Mouse (Mus musculus): Measurements from ENCODE around the gene Olfr617. TPM values are rescaled to one million over a fixed set of nuclear protein-coding genes. Genes with fewer than 3 reads are reported as not detected.

The Olfr617 gene
- total and polyA plus RNA-seq, 2 experiments from 2014 or later: not detected

GRCm38 (mm10) chr7:103607425-103607824, 34.6 kb downstream of the Olfr617 start:
- Histone ChIP-seq H3K27ac (ENCODE audit: low read depth, low read length) (no peak overlapping the region), H3K4me3 (ENCODE audit: low read depth, low read length) (no peak overlapping the region), H3K4me1 (ENCODE audit: insufficient read depth) (no peaks in the 10 kb centered on the region), H3K9ac (no peak overlapping the region), H3K4me2 (ENCODE audit: low read depth) (no peak overlapping the region), H3K27me3 (ENCODE audit: insufficient read depth, low read length) (no peaks in the 10 kb centered on the region), H3K36me3 (ENCODE audit: insufficient read depth) (no peaks in the 10 kb centered on the region), H3K9me3 (ENCODE audit: low read length) (no peaks in the 10 kb centered on the region)
- ATAC-seq (no peak), DNase-seq (no peak)
- WGBS: 91% methylated on average over 2 of the region's 2 CpGs
- no peak for TF ChIP-seq CTCF (IDR thresholded peaks at IDR 0.05; ENCODE audit: low read depth)

- no peak within 1 kb of the TSS for H3K9ac ChIP-seq
- WGBS: 75% methylated on average over 2 of the region's 2 CpGs
- DNase-seq (no peak), ATAC-seq (no peak)
- no peaks in the 10 kb centered on the region for H3K27me3 ChIP-seq (ENCODE audit: insufficient read depth, low read length)
- H3K9me3 ChIP-seq (ENCODE audit: low read length): no peaks in the 10 kb centered on the region
- H3K36me3 ChIP-seq (ENCODE audit: insufficient read depth): no peaks in the 10 kb centered on the region
- H3K4me1 ChIP-seq (ENCODE audit: insufficient read depth): no peaks in the 10 kb centered on the region
- no peak within 1 kb of the TSS for H3K4me2 ChIP-seq (ENCODE audit: low read depth)
- H3K27ac ChIP-seq (ENCODE audit: low read depth, low read length): no peak within 1 kb of the TSS
- no peak within 1 kb of the TSS for H3K4me3 ChIP-seq (ENCODE audit: low read depth, low read length)
- TF ChIP-seq CTCF (IDR thresholded peaks at IDR 0.05; ENCODE audit: low read depth): no peak
Measured at GRCm38 (mm10) chr7:103612434-103612833, 39.6 kb downstream of the Olfr617 start, which contains the start of gene Olfr620. Gene Olfr620 (minus strand): TSS chr7:103612534.

Small RNA genes within 50 kb of the gene (microRNA-seq; reads per million reads assigned to microRNA genes)
- 0 reads per million in 2 experiments for gene Gm26506

Other genes starting within 250 kb of the Olfr617 start
Only the 30 nearest of the 32 such genes appear.
- not detected in 2 replicates for gene Olfr599, start 237.1 kb upstream of the Olfr617 start, total RNA-seq (2014; rRNA removed)
- gene Olfr599, start 237.1 kb upstream of the Olfr617 start, polyA plus RNA-seq (2015; fragmentation: Nextera tagmentation; extraction: Ambion mirVana): not detected in 2 replicates
- not detected in 2 replicates for gene Olfr600, start 223.4 kb upstream of the Olfr617 start, total RNA-seq (2014; rRNA removed)
- not detected in 2 replicates for gene Olfr600, start 223.4 kb upstream of the Olfr617 start, polyA plus RNA-seq (2015; fragmentation: Nextera tagmentation; extraction: Ambion mirVana)
- not detected in 2 replicates for gene Olfr601, start 210.4 kb upstream of the Olfr617 start, total RNA-seq (2014; rRNA removed)
- not detected in 2 replicates for gene Olfr601, start 210.4 kb upstream of the Olfr617 start, polyA plus RNA-seq (2015; fragmentation: Nextera tagmentation; extraction: Ambion mirVana)
- not detected in 2 replicates for gene Olfr603, start 186.9 kb upstream of the Olfr617 start, total RNA-seq (2014; rRNA removed)
- gene Olfr603, start 186.9 kb upstream of the Olfr617 start, polyA plus RNA-seq (2015; fragmentation: Nextera tagmentation; extraction: Ambion mirVana): not detected in 2 replicates
- not detected in 2 replicates for gene Usp17lc, start 158.0 kb upstream of the Olfr617 start, total RNA-seq (2014; rRNA removed)
- not detected in 2 replicates for gene Usp17lc, start 158.0 kb upstream of the Olfr617 start, polyA plus RNA-seq (2015; fragmentation: Nextera tagmentation; extraction: Ambion mirVana)
- not detected in 2 replicates for gene Olfr605, start 127.6 kb upstream of the Olfr617 start, total RNA-seq (2014; rRNA removed)
- not detected in 2 replicates for gene Olfr605, start 127.6 kb upstream of the Olfr617 start, polyA plus RNA-seq (2015; fragmentation: Nextera tagmentation; extraction: Ambion mirVana)
- not detected in 2 replicates for gene Olfr606, start 124.0 kb upstream of the Olfr617 start, total RNA-seq (2014; rRNA removed)
- gene Olfr606, start 124.0 kb upstream of the Olfr617 start, polyA plus RNA-seq (2015; fragmentation: Nextera tagmentation; extraction: Ambion mirVana): not detected in 2 replicates
- gene Olfr607, start 108.9 kb upstream of the Olfr617 start, total RNA-seq (2014; rRNA removed): not detected in 2 replicates
- not detected in 2 replicates for gene Olfr607, start 108.9 kb upstream of the Olfr617 start, polyA plus RNA-seq (2015; fragmentation: Nextera tagmentation; extraction: Ambion mirVana)
- not detected in 2 replicates for gene Olfr608, start 103.2 kb upstream of the Olfr617 start, total RNA-seq (2014; rRNA removed)
- gene Olfr608, start 103.2 kb upstream of the Olfr617 start, polyA plus RNA-seq (2015; fragmentation: Nextera tagmentation; extraction: Ambion mirVana): not detected in 2 replicates
- not detected in 2 replicates for gene Olfr609, start 75.0 kb upstream of the Olfr617 start, total RNA-seq (2014; rRNA removed)
- not detected in 2 replicates for gene Olfr609, start 75.0 kb upstream of the Olfr617 start, polyA plus RNA-seq (2015; fragmentation: Nextera tagmentation; extraction: Ambion mirVana)
- gene Olfr610, start 60.9 kb upstream of the Olfr617 start, total RNA-seq (2014; rRNA removed): not detected in 2 replicates
- not detected in 2 replicates for gene Olfr610, start 60.9 kb upstream of the Olfr617 start, polyA plus RNA-seq (2015; fragmentation: Nextera tagmentation; extraction: Ambion mirVana)
- gene Olfr611, start 52.2 kb upstream of the Olfr617 start, total RNA-seq (2014; rRNA removed): not detected in 2 replicates
- not detected in 2 replicates for gene Olfr611, start 52.2 kb upstream of the Olfr617 start, polyA plus RNA-seq (2015; fragmentation: Nextera tagmentation; extraction: Ambion mirVana)
- gene Olfr612, start 30.3 kb upstream of the Olfr617 start, total RNA-seq (2014; rRNA removed): not detected in 2 replicates
- not detected in 2 replicates for gene Olfr612, start 30.3 kb upstream of the Olfr617 start, polyA plus RNA-seq (2015; fragmentation: Nextera tagmentation; extraction: Ambion mirVana)
- gene Olfr613, start 25.0 kb upstream of the Olfr617 start, total RNA-seq (2014; rRNA removed): not detected in 2 replicates
- not detected in 2 replicates for gene Olfr613, start 25.0 kb upstream of the Olfr617 start, polyA plus RNA-seq (2015; fragmentation: Nextera tagmentation; extraction: Ambion mirVana)
- not detected in 2 replicates for gene Olfr615, start 17.0 kb upstream of the Olfr617 start, total RNA-seq (2014; rRNA removed)
- gene Olfr615, start 17.0 kb upstream of the Olfr617 start, polyA plus RNA-seq (2015; fragmentation: Nextera tagmentation; extraction: Ambion mirVana): not detected in 2 replicates
- gene Olfr616, start 3.9 kb upstream of the Olfr617 start, total RNA-seq (2014; rRNA removed): not detected in 2 replicates
- not detected in 2 replicates for gene Olfr616, start 3.9 kb upstream of the Olfr617 start, polyA plus RNA-seq (2015; fragmentation: Nextera tagmentation; extraction: Ambion mirVana)
- gene Olfr618, start 17.0 kb downstream of the Olfr617 start, total RNA-seq (2014; rRNA removed): not detected in 2 replicates
- gene Olfr618, start 17.0 kb downstream of the Olfr617 start, polyA plus RNA-seq (2015; fragmentation: Nextera tagmentation; extraction: Ambion mirVana): not detected in 2 replicates
- not detected in 2 replicates for gene Olfr619, start 27.5 kb downstream of the Olfr617 start, total RNA-seq (2014; rRNA removed)
- gene Olfr619, start 27.5 kb downstream of the Olfr617 start, polyA plus RNA-seq (2015; fragmentation: Nextera tagmentation; extraction: Ambion mirVana): not detected in 2 replicates
- gene Olfr620, start 39.5 kb downstream of the Olfr617 start, total RNA-seq (2014; rRNA removed): not detected in 2 replicates
- not detected in 2 replicates for gene Olfr620, start 39.5 kb downstream of the Olfr617 start, polyA plus RNA-seq (2015; fragmentation: Nextera tagmentation; extraction: Ambion mirVana)
- gene Olfr622, start 69.6 kb downstream of the Olfr617 start, total RNA-seq (2014; rRNA removed): not detected in 2 replicates
- gene Olfr622, start 69.6 kb downstream of the Olfr617 start, polyA plus RNA-seq (2015; fragmentation: Nextera tagmentation; extraction: Ambion mirVana): not detected in 2 replicates
- not detected in 2 replicates for gene Olfr623, start 90.6 kb downstream of the Olfr617 start, total RNA-seq (2014; rRNA removed)
- gene Olfr623, start 90.6 kb downstream of the Olfr617 start, polyA plus RNA-seq (2015; fragmentation: Nextera tagmentation; extraction: Ambion mirVana): not detected in 2 replicates
- not detected in 2 replicates for gene Olfr624, start 98.1 kb downstream of the Olfr617 start, total RNA-seq (2014; rRNA removed)
- gene Olfr624, start 98.1 kb downstream of the Olfr617 start, polyA plus RNA-seq (2015; fragmentation: Nextera tagmentation; extraction: Ambion mirVana): not detected in 2 replicates
- gene Olfr625-ps1, start 109.7 kb downstream of the Olfr617 start, total RNA-seq (2014; rRNA removed): not detected in 2 replicates
- gene Olfr625-ps1, start 109.7 kb downstream of the Olfr617 start, polyA plus RNA-seq (2015; fragmentation: Nextera tagmentation; extraction: Ambion mirVana): not detected in 2 replicates
- gene Olfr243, start 141.6 kb downstream of the Olfr617 start, total RNA-seq (2014; rRNA removed): not detected in 2 replicates
- not detected in 2 replicates for gene Olfr243, start 141.6 kb downstream of the Olfr617 start, polyA plus RNA-seq (2015; fragmentation: Nextera tagmentation; extraction: Ambion mirVana)
- gene Olfr628, start 157.3 kb downstream of the Olfr617 start, total RNA-seq (2014; rRNA removed): not detected in 2 replicates
- not detected in 2 replicates for gene Olfr628, start 157.3 kb downstream of the Olfr617 start, polyA plus RNA-seq (2015; fragmentation: Nextera tagmentation; extraction: Ambion mirVana)
- gene Olfr629, start 171.9 kb downstream of the Olfr617 start, total RNA-seq (2014; rRNA removed): not detected in 2 replicates
- gene Olfr629, start 171.9 kb downstream of the Olfr617 start, polyA plus RNA-seq (2015; fragmentation: Nextera tagmentation; extraction: Ambion mirVana): not detected in 2 replicates
- gene Olfr630, start 184.3 kb downstream of the Olfr617 start, total RNA-seq (2014; rRNA removed): not detected in 2 replicates
- not detected in 2 replicates for gene Olfr630, start 184.3 kb downstream of the Olfr617 start, polyA plus RNA-seq (2015; fragmentation: Nextera tagmentation; extraction: Ambion mirVana)
- not detected in 2 replicates for gene Olfr69, start 198.5 kb downstream of the Olfr617 start, total RNA-seq (2014; rRNA removed)
- gene Olfr69, start 198.5 kb downstream of the Olfr617 start, polyA plus RNA-seq (2015; fragmentation: Nextera tagmentation; extraction: Ambion mirVana): not detected in 2 replicates
- not detected in 2 replicates for gene Olfr68, start 206.6 kb downstream of the Olfr617 start, total RNA-seq (2014; rRNA removed)
- gene Olfr68, start 206.6 kb downstream of the Olfr617 start, polyA plus RNA-seq (2015; fragmentation: Nextera tagmentation; extraction: Ambion mirVana): not detected in 2 replicates
- gene Olfr67, start 218.8 kb downstream of the Olfr617 start, total RNA-seq (2014; rRNA removed): not detected in 2 replicates
- not detected in 2 replicates for gene Olfr67, start 218.8 kb downstream of the Olfr617 start, polyA plus RNA-seq (2015; fragmentation: Nextera tagmentation; extraction: Ambion mirVana)